Mouse (Mus musculus): Measurements from ENCODE around the gene Syt6.

DNA sequence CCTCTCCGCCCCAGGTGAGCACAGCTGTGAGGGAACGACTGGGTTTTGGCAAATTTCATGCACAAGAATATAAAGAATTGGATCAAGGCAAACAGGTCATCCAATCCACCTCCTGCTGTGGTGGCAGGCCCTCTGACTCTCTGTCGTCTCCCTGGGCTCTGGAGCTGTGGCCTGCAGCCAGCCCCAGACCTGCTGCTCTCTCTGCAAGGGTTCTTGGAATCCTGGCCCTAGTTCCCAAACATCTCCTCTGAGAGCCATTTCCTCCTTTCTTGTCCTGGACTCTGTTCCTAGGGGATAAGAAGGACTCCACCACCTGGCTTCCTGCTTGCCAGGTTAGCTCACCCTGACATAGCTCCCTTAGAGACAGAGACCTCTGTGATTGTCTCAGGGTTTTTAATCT, 7.8 kb upstream of the Syt6 start:
- TF ChIP-seq CTCF (IDR thresholded peaks at IDR 0.05; ENCODE audit: low read depth, low read length) = no peak
- no peak for TF ChIP-seq TAL1 (conservative IDR thresholded peaks at IDR 0.05; ENCODE audit: low read depth, low read length)
- no peak for TF ChIP-seq POLR2AphosphoS5 (IDR thresholded peaks at IDR 0.05; ENCODE audit: insufficient replicate concordance, low read depth, low read length)

Data from G1E (cell line).